Mouse (Mus musculus): ENCODE data around the gene Cd4. TPM values are rescaled to one million over a fixed set of nuclear protein-coding genes. Genes with fewer than 3 reads are reported as not detected.
A peak's percentile ranks its signal among the peaks of the same experiment; 100 is the strongest.

Cd4 gene
- polyA plus RNA-seq, 1 experiment, result 0.26 TPM

GRCm38 (mm10) chr6:124817971-124818370 lies 70.0 kb downstream of the Cd4 start:
- TF ChIP-seq CTCF (IDR thresholded peaks at IDR 0.05; ENCODE audit: borderline replicate concordance, insufficient read depth, low read depth, low read length) (no peak), POLR2A (IDR thresholded peaks at IDR 0.05; ENCODE audit: borderline replicate concordance, insufficient read depth, low read length) (no peak)
- Histone ChIP-seq H3K4me1 (ENCODE audit: control insufficient read depth, insufficient read depth, low read length) (peaks cover 5% of the 10 kb centered on the region), H3K27ac (ENCODE audit: insufficient read depth, low read length) (no peak overlapping the region), H3K27me3 (ENCODE audit: control insufficient read depth, insufficient read depth, low read length) (no peaks in the 10 kb centered on the region), H3K4me3 (replicated peaks; ENCODE audit: insufficient read depth, low read depth, low read length) (no peak overlapping the region)
- WGBS, result 91% methylated on average over 8 of the region's 8 CpGs
- DNase-seq, result no peak

- TF ChIP-seq CTCF (IDR thresholded peaks at IDR 0.05; ENCODE audit: borderline replicate concordance, insufficient read depth, low read depth, low read length), result no peak
- no peak for TF ChIP-seq POLR2A (IDR thresholded peaks at IDR 0.05; ENCODE audit: borderline replicate concordance, insufficient read depth, low read length)
- no peak for DNase-seq
- H3K4me1 ChIP-seq (ENCODE audit: control insufficient read depth, insufficient read depth, low read length), result peaks cover 5% of the 10 kb centered on the region
- H3K4me3 ChIP-seq (replicated peaks; ENCODE audit: insufficient read depth, low read depth, low read length), result no peak overlapping the region
- no peak overlapping the region for H3K27ac ChIP-seq (ENCODE audit: insufficient read depth, low read length)
- 94% methylated on average over 8 of the region's 8 CpGs for WGBS
- H3K27me3 ChIP-seq (ENCODE audit: control insufficient read depth, insufficient read depth, low read length), result no peaks in the 10 kb centered on the region
Observed at GRCm38 (mm10) chr6:124817563-124817962, 70.5 kb downstream of the Cd4 start.

- Histone ChIP-seq H3K27ac (ENCODE audit: insufficient read depth, low read length) (no peak overlapping the region), H3K4me3 (replicated peaks; ENCODE audit: insufficient read depth, low read depth, low read length) (no peak overlapping the region), H3K27me3 (ENCODE audit: control insufficient read depth, insufficient read depth, low read length) (no peaks in the 10 kb centered on the region), H3K4me1 (ENCODE audit: control insufficient read depth, insufficient read depth, low read length) (peaks cover 8% of the 10 kb centered on the region)
- no peak for DNase-seq
- 93% methylated on average over 11 of the region's 11 CpGs for WGBS
- TF ChIP-seq POLR2A (IDR thresholded peaks at IDR 0.05; ENCODE audit: borderline replicate concordance, insufficient read depth, low read length), result no peak
- TF ChIP-seq CTCF (IDR thresholded peaks at IDR 0.05; ENCODE audit: borderline replicate concordance, insufficient read depth, low read depth, low read length), result no peak
Observed at GRCm38 (mm10) chr6:124817125-124817524, 70.9 kb downstream of the Cd4 start.

GRCm38 (mm10) chr6:124816611-124817010 lies 71.4 kb downstream of the Cd4 start:
- no peak overlapping the region for H3K27ac ChIP-seq (ENCODE audit: insufficient read depth, low read length)
- H3K4me3 ChIP-seq (replicated peaks; ENCODE audit: insufficient read depth, low read depth, low read length), result no peak overlapping the region
- 83% methylated on average over 4 of the region's 4 CpGs for WGBS
- DNase-seq, result no peak
- no peaks in the 10 kb centered on the region for H3K27me3 ChIP-seq (ENCODE audit: control insufficient read depth, insufficient read depth, low read length)
- H3K4me1 ChIP-seq (ENCODE audit: control insufficient read depth, insufficient read depth, low read length), result peaks cover 13% of the 10 kb centered on the region
- no peak for TF ChIP-seq CTCF (IDR thresholded peaks at IDR 0.05; ENCODE audit: borderline replicate concordance, insufficient read depth, low read depth, low read length)
- no peak for TF ChIP-seq POLR2A (IDR thresholded peaks at IDR 0.05; ENCODE audit: borderline replicate concordance, insufficient read depth, low read length)

GRCm38 (mm10) chr6:124814858-124815774 lies 72.9 kb downstream of the Cd4 start:
- Histone ChIP-seq H3K4me3 (replicated peaks; ENCODE audit: insufficient read depth, low read depth, low read length) (no peak overlapping the region), H3K27me3 (ENCODE audit: control insufficient read depth, insufficient read depth, low read length) (no peaks in the 10 kb centered on the region), H3K4me1 (ENCODE audit: control insufficient read depth, insufficient read depth, low read length) (peaks cover 16% of the 10 kb centered on the region), H3K27ac (ENCODE audit: insufficient read depth, low read length) (no peak overlapping the region)
- peak in 1 of 2 experiments; percentile 35 for DNase-seq
- TF ChIP-seq POLR2A (IDR thresholded peaks at IDR 0.05; ENCODE audit: borderline replicate concordance, insufficient read depth, low read length) (no peak), CTCF (IDR thresholded peaks at IDR 0.05; ENCODE audit: borderline replicate concordance, insufficient read depth, low read depth, low read length) (no peak)
- WGBS, result 62% methylated on average over 9 of the region's 9 CpGs

Other genes with a start within 250 kb of the Cd4 start
- gene Lpcat3, start 225.2 kb downstream of the Cd4 start, polyA plus RNA-seq (2012; rRNA removed), result 56.4 and 60.0 TPM in 2 replicates
- gene Emg1, start 176.0 kb downstream of the Cd4 start, polyA plus RNA-seq (2012; rRNA removed), result 93.3 and 101 TPM in 2 replicates
- gene Phb2, start 175.9 kb downstream of the Cd4 start, polyA plus RNA-seq (2012; rRNA removed), result 114 and 115 TPM in 2 replicates
- gene Ptpn6, start 149.5 kb downstream of the Cd4 start, polyA plus RNA-seq (2012; rRNA removed), result 2.2 and 2.4 TPM in 2 replicates
- 320 and 329 TPM in 2 replicates for gene Grcc10, start 146.8 kb downstream of the Cd4 start, polyA plus RNA-seq (2012; rRNA removed)
- not detected in 2 replicates for gene Gm45234, start 132.2 kb downstream of the Cd4 start, polyA plus RNA-seq (2012; rRNA removed)
- 83.5 and 90.3 TPM in 2 replicates for gene Atn1, start 131.7 kb downstream of the Cd4 start, polyA plus RNA-seq (2012; rRNA removed)
- gene Eno2, start 118.5 kb downstream of the Cd4 start, polyA plus RNA-seq (2012; rRNA removed), result 888 and 918 TPM in 2 replicates
- gene Lrrc23, start 108.5 kb downstream of the Cd4 start, polyA plus RNA-seq (2012; rRNA removed), result 4.9 and 6.7 TPM in 2 replicates
- gene Spsb2, start 79.6 kb downstream of the Cd4 start, polyA plus RNA-seq (2012; rRNA removed), result 12.1 and 13.8 TPM in 2 replicates
- 1,162 and 1,205 TPM in 2 replicates for gene Tpi1, start 73.9 kb downstream of the Cd4 start, polyA plus RNA-seq (2012; rRNA removed)
- 155 and 159 TPM in 2 replicates for gene Usp5, start 58.7 kb downstream of the Cd4 start, polyA plus RNA-seq (2012; rRNA removed)
- gene Cdca3, start 58.7 kb downstream of the Cd4 start, polyA plus RNA-seq (2012; rRNA removed), result 1.3 and 1.4 TPM in 2 replicates
- gene Gnb3, start 47.9 kb downstream of the Cd4 start, polyA plus RNA-seq (2012; rRNA removed), result 0.84 and 1.3 TPM in 2 replicates
- 106 and 112 TPM in 2 replicates for gene P3h3, start 30.5 kb downstream of the Cd4 start, polyA plus RNA-seq (2012; rRNA removed)
- 177 and 183 TPM in 2 replicates for gene Gpr162, start 24.2 kb downstream of the Cd4 start, polyA plus RNA-seq (2012; rRNA removed)
- gene Lag3, start 23.5 kb upstream of the Cd4 start, polyA plus RNA-seq (2012; rRNA removed), result 1.5 TPM in 2 replicates
- gene Ptms, start 31.9 kb upstream of the Cd4 start, polyA plus RNA-seq (2012; rRNA removed), result 958 and 983 TPM in 2 replicates
- 669 and 677 TPM in 2 replicates for gene Mlf2, start 43.2 kb upstream of the Cd4 start, polyA plus RNA-seq (2012; rRNA removed)
- gene Cops7a, start 77.3 kb upstream of the Cd4 start, polyA plus RNA-seq (2012; rRNA removed), result 276 and 289 TPM in 2 replicates
- 104 and 109 TPM in 2 replicates for gene Pianp, start 108.5 kb upstream of the Cd4 start, polyA plus RNA-seq (2012; rRNA removed)
- 57.3 and 64.8 TPM in 2 replicates for gene Zfp384, start 120.9 kb upstream of the Cd4 start, polyA plus RNA-seq (2012; rRNA removed)
- 75.7 and 80.2 TPM in 2 replicates for gene Ing4, start 151.5 kb upstream of the Cd4 start, polyA plus RNA-seq (2012; rRNA removed)
- 23.7 and 24.8 TPM in 2 replicates for gene Acrbp, start 161.5 kb upstream of the Cd4 start, polyA plus RNA-seq (2012; rRNA removed)
- gene Lpar5, start 179.7 kb upstream of the Cd4 start, polyA plus RNA-seq (2012; rRNA removed), result 0.57 and 0.84 TPM in 2 replicates
- 110 and 112 TPM in 2 replicates for gene Chd4, start 207.8 kb upstream of the Cd4 start, polyA plus RNA-seq (2012; rRNA removed)
- 24.5 and 24.9 TPM in 2 replicates for gene Nop2, start 243.7 kb upstream of the Cd4 start, polyA plus RNA-seq (2012; rRNA removed)